Mouse (Mus musculus): ENCODE results near the gene P4ha2.

DNA sequence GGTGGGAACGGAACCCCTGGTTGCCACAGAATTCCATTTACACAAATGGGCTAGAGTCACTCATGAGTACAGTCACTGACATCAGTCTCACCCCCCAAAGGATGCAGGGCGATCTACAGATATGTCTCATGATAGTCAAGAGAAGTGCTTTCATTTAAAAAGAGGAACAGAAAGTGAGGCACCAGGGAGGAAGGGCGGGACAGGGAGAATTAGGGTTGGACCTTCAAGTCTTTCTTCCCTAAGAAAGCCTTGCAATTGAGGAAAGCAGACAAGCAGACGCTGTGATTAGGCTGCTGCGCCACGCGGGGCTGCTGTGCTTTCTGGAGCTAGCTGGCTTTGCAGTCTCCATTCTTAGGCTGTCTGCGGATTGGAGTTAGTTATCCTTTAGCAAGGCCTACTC, 8.2 kb upstream of the P4ha2 start:
- TF ChIP-seq CTCF (IDR thresholded peaks at IDR 0.05; ENCODE audit: low read depth, low read length), result no peak
- TF ChIP-seq EP300 (IDR thresholded peaks at IDR 0.05; ENCODE audit: insufficient read depth, low read depth, low read length), result no peak
- TF ChIP-seq POLR2A (IDR thresholded peaks at IDR 0.05; ENCODE audit: insufficient read depth, low read length), result no peak
